Mouse (Mus musculus) lung, adult 2 months (tissue): Measurements from ENCODE around the gene Mkln1. TPM values are rescaled to one million over a fixed set of nuclear protein-coding genes. Genes with fewer than 3 reads are reported as not detected.

Experiments
- DNase-seq: peaks from one replicate; pipeline ENCODE4 v3.0.0; 2022
- H3K4me1 ChIP-seq: fragments of 200-500 bp; 2 replicates; pipeline ENCODE4 v1.6.1; 2011; ENCODE audit warnings: low read length; ENCODE audit not compliant: control insufficient read depth, insufficient read depth
- H3K4me3 ChIP-seq: fragments of 200-500 bp; replicated peaks from 2 replicates; pipeline ENCODE3; 2011; ENCODE audit warnings: low read depth, mild to moderate bottlenecking, control low read depth, low read length; ENCODE audit errors: extremely low read depth
- CTCF ChIP-seq: fragments of 200-500 bp; IDR thresholded peaks from 2 replicates; pipeline ENCODE4 v1.5.1; 2011; ENCODE audit warnings: mild to moderate bottlenecking, low read length, control low read depth; ENCODE audit not compliant: insufficient read depth
- POLR2A ChIP-seq: fragments of 200-500 bp; IDR thresholded peaks from 2 replicates; pipeline ENCODE4 v1.6.1; 2011; ENCODE audit warnings: low read depth, mild to moderate bottlenecking, control low read depth, low read length, borderline replicate concordance; ENCODE audit errors: extremely low read depth
- WGBS: fragments of 180-500 bp; shearing (Covaris S2); methylation state at CpG from one replicate; pipeline ENCODE4 v1.1.7; 2018; 5-methylcytosine and 5-hydroxymethylcytosine counted together
- polyA plus RNA-seq: library from polyadenylated mRNA; depleted of rRNA; stranded (reverse); fragments of >200 nt; gene quantifications from 2 replicates; pipeline ENCODE4 v1.2.3, GENCODE M21; 2012

The Mkln1 gene
- polyA plus RNA-seq, 1 experiment: 26.4 TPM

DNA sequence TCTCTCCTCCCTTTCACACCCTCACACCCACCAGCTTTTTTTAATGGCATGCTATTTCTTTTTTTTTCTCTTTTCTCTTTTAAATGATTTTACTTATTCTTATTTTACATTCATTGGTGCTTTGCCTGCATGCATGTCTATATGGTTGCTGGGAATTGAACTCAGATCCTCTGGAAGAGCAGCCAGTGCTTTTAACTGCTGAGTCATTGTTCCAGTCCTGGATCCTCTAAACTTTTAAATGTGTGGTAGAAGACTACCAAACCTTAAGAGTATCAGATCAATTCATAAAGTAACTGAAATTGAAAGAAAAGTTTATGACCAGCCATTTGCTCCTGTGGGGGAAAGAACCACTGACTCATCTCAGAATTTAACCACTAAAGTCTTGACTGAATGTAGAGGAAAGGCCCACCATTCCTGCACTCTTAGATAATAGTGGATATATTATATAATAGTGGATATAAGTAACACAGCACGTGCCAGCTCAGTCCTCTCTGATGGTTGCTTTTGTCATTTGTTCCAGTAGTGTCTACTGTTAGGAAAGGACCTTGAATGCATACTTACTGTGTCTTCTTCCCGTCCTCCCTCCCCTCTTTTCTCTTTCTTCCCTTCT is 96.7 kb downstream of the Mkln1 start:
- TF ChIP-seq POLR2A: no peak
- no peak for TF ChIP-seq CTCF
- 87% methylated on average over 2 of the region's 2 CpGs for WGBS
- Histone ChIP-seq H3K4me3 (no peak overlapping the region), H3K4me1 (no peaks in the 10 kb centered on the region; the same call in 1 of the 2 replicates)
- DNase-seq: no peak

GRCm38 (mm10) chr6:31496227-31496626 is 97.7 kb downstream of the Mkln1 start:
- WGBS: 77% methylated on average over 2 of the region's 2 CpGs

DNA sequence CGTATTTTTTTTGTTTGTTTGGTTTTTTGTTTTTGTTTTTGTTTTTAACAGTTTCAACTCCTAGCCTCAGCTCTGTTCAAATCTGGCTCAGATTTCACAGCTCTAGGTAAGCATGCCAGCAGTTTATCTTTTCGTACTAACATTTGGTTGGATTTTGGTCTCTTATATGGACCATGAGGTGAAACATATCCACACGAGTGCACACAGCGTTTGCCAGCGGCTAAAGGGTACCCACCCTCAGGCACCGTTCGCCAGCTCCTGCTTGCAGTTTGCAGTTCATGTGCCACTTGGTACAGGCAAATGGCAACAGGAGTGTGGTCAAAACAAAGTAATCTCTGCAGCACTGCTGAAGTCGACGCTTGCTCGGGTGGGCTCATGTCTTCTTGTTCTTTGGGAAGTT is 101.3 kb downstream of the Mkln1 start:
- Histone ChIP-seq H3K4me1 (no peaks in the 10 kb centered on the region), H3K4me3 (no peak overlapping the region)
- DNase-seq: no peak
- 85% methylated on average over 10 of the region's 10 CpGs for WGBS
- no peak for TF ChIP-seq POLR2A
- TF ChIP-seq CTCF: no peak

More at GRCm38 (mm10) chr6:31496227-31496626, 97.7 kb downstream of the Mkln1 start:
- no peak for DNase-seq
- H3K4me1 ChIP-seq: no peaks in the 10 kb centered on the region; the same call in 1 of the 2 replicates
- no peak overlapping the region for H3K4me3 ChIP-seq
- TF ChIP-seq CTCF: no peak
- TF ChIP-seq POLR2A: no peak

DNA sequence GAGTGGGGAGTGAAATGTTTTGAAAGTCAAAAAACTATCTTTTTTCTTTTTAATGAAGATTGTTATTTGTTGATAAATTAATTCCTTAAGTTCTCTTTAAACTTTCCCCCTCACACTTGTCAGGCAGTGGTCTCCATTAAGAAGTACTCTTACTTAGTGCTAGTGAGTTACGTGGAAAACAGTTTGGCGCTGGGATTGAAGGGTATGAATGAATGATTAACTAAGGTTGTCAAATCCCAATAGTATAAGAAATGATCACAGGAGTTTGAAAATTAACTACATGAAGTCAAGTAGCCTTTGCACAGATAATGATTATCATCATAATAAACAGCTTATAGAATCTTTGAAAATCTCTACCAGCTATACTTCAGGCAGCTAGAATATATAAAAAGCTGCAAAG is 101.7 kb downstream of the Mkln1 start:
- H3K4me3 ChIP-seq: no peak overlapping the region
- no peak for TF ChIP-seq POLR2A
- no peak for TF ChIP-seq CTCF
- no peaks in the 10 kb centered on the region for H3K4me1 ChIP-seq
- WGBS: 89% methylated on average over 2 of the region's 2 CpGs
- no peak for DNase-seq

GRCm38 (mm10) chr6:31500691-31501090 is 102.2 kb downstream of the Mkln1 start:
- TF ChIP-seq CTCF: no peak
- no peak for TF ChIP-seq POLR2A
- Histone ChIP-seq H3K4me1 (no peaks in the 10 kb centered on the region), H3K4me3 (no peak overlapping the region)
- no peak for DNase-seq

- DNase-seq: no peak
These were observed 104.1 kb downstream of the Mkln1 start for GRCm38 (mm10) chr6:31502614-31503013.

DNA sequence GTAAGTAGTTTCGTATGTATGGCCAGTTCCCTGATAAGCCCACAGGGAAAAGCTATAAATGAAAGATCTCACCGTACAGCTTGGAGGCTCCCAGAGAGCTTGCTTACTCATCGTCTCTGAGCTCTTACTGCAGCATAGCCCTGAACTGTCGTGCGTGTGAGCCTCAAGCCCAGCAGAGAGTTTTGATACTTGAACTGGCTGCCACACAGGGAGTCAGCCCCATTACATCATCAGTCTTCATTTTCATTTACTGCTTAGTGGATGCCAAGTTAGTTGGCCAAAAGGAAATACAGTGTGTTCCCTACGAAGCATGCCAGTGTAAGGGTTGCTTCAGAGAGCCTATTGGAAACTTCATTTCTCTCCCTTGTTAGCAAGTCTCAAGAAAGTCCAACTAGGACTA is 115.2 kb downstream of the Mkln1 start:
- WGBS: 38% methylated on average over 6 of the region's 6 CpGs
- DNase-seq: no peak
- TF ChIP-seq POLR2A (no peak; the same call in 1 of the 2 replicates), CTCF (no peak)
- Histone ChIP-seq H3K4me1 (peaks cover 18% of the 10 kb centered on the region), H3K4me3 (no peak overlapping the region)

More at GRCm38 (mm10) chr6:31502614-31503013, 104.1 kb downstream of the Mkln1 start:
- WGBS: 43% methylated on average over 2 of the region's 2 CpGs
- no peaks in the 10 kb centered on the region for H3K4me1 ChIP-seq
- no peak overlapping the region for H3K4me3 ChIP-seq
- TF ChIP-seq POLR2A (no peak), CTCF (no peak)

DNA sequence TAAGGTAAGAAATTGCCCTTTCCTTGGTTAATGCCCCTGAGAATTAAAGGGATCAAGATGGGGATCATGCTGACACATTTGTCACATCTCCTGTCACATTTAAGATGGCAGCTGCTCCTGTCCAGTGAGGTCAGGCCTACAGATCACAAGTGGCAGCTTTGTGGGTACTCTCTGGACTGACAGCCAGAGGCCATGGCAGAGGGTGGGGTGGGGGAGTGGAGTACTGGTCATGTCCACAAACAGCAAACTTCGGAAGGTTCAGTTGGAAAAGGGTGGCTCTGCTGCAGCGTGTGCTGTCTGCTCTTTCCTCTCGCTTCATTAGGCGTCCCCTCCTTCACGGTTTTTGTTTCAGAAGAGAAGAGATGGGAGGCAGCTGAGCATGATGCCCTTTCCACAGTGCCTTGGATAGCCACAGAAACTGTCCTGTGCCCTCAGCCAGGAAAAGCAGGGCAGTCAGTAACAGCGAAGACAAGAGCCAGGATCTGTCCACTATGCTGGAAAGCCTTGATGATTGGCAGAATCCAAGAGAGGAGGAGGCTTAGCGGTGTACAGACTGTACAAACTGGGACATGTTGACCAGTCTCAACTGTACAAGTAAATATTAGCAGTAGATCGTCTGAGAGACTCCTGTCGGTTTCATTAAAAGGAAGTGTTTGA is 119.3 kb downstream of the Mkln1 start:
- 27% methylated on average over 9 of the region's 9 CpGs for WGBS
- TF ChIP-seq CTCF: no peak
- no peak for TF ChIP-seq POLR2A
- Histone ChIP-seq H3K4me1 (peaks cover 31% of the 10 kb centered on the region), H3K4me3 (no peak overlapping the region)
- peak; percentile 49 for DNase-seq

GRCm38 (mm10) chr6:31518338-31518698 is 119.8 kb downstream of the Mkln1 start:
- no peak overlapping the region for H3K4me3 ChIP-seq
- DNase-seq: peak; percentile 32
- TF ChIP-seq CTCF (no peak), POLR2A (no peak)
- H3K4me1 ChIP-seq: peaks cover 29% of the 10 kb centered on the region
- 13% methylated on average over 2 of the region's 2 CpGs for WGBS

- WGBS: 37% methylated on average over 8 of the region's 8 CpGs
- H3K4me1 ChIP-seq: peaks cover 28% of the 10 kb centered on the region
- DNase-seq: peak; percentile 36
These were observed 120.5 kb downstream of the Mkln1 start for GRCm38 (mm10) chr6:31519001-31519471.

More at GRCm38 (mm10) chr6:31519001-31519471, 120.5 kb downstream of the Mkln1 start:
- H3K4me3 ChIP-seq: no peak overlapping the region
- TF ChIP-seq CTCF: peak; percentile 67
- no peak for TF ChIP-seq POLR2A
